In the genomic region with DNA sequence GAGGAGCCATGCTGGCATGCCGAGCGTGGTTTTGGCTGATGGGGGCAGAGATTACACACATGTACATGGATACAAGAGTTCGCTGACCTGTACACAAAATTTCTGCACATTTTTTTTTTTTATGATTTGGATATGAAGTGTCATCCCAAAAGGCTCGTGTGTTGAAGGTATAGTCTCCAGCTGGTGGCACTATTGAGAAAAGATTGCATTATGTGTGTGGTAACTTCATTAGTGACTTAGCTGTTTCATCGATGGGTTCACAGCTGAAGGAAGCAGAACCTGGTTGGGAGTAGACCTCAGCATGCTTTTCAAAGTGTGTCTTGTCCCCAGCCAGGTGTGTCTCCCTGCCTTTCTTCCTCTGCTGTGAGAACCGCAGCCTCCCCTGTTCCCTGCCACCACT, we compare ENCODE assay signal across 15 mouse cellular contexts. TPM values are rescaled to one million over a fixed set of nuclear protein-coding genes. Genes with fewer than 3 reads are reported as not detected.
DNase-seq lines count a peak whose midpoint lies in the region; ATAC-seq and TF ChIP-seq lines count a peak whose summit lies in the region.
"Had no signal": no experiment of that assay in that cellular context is flagged by ENCODE, and none has a peak within 500 bp of the region (broad histone marks: within the 10 kb centered on the region; RNA-seq: fewer than 3 reads in every experiment).

No protein-coding gene starts in this region.

- no peak overlapping the region for H3K4me2 ChIP-seq in forebrain, embryonic 14.5 days (ENCODE audit: low read length)
- no peak overlapping the region for H3K4me2 ChIP-seq in forebrain, embryonic 15.5 days (replicated peaks)
- H3K4me2 ChIP-seq in liver, postnatal 0 days (ENCODE audit: low read depth, low read length): no peak overlapping the region
- H3K4me2 ChIP-seq: midbrain, embryonic 12.5 days had no signal

- no peak overlapping the region for H3K9ac ChIP-seq in forebrain, embryonic 14.5 days (ENCODE audit: low read length)
- H3K9ac ChIP-seq in forebrain, embryonic 15.5 days (replicated peaks): no peak overlapping the region
- no peak overlapping the region for H3K9ac ChIP-seq in liver, postnatal 0 days (replicated peaks)
- H3K9ac ChIP-seq: liver, embryonic 13.5 days; midbrain, embryonic 12.5 days had no signal

- no peaks in the 10 kb centered on the region for H3K9me3 ChIP-seq in forebrain, embryonic 14.5 days (replicated peaks; ENCODE audit: control insufficient read depth, low read length)
- H3K9me3 ChIP-seq in forebrain, embryonic 15.5 days: no peaks in the 10 kb centered on the region
- no peaks in the 10 kb centered on the region for H3K9me3 ChIP-seq in liver, postnatal 0 days (ENCODE audit: low read length)
- H3K9me3 ChIP-seq: liver, embryonic 13.5 days; midbrain, embryonic 12.5 days had no signal

- 81% methylated on average over 6 of the region's 6 CpGs for WGBS in forebrain, embryonic 14.5 days
- 78% methylated on average over 6 of the region's 6 CpGs for WGBS in forebrain, embryonic 15.5 days
- WGBS in liver, postnatal 0 days (ENCODE audit: insufficient replicate concordance): 54% methylated on average over 6 of the region's 6 CpGs

- 0 out of 2 replicates have a peak, but pooled peaks cover 3% of the 10 kb centered on the region for H3K27me3 ChIP-seq in forebrain, embryonic 14.5 days (replicated peaks; ENCODE audit: control insufficient read depth, insufficient read depth, low read length)
- H3K27me3 ChIP-seq in forebrain, embryonic 15.5 days: no peaks in the 10 kb centered on the region
- H3K27me3 ChIP-seq in liver, postnatal 0 days (ENCODE audit: insufficient read depth, low read length): no peaks in the 10 kb centered on the region

- no peak overlapping the region for H3K27ac ChIP-seq in forebrain, embryonic 14.5 days (ENCODE audit: low read depth, low read length)
- no peak overlapping the region for H3K27ac ChIP-seq in forebrain, embryonic 15.5 days (replicated peaks)
- H3K27ac ChIP-seq in liver, postnatal 0 days (ENCODE audit: low read depth): no peak overlapping the region
- H3K27ac ChIP-seq: liver, embryonic 13.5 days; midbrain, embryonic 12.5 days had no signal

- ATAC-seq in forebrain, embryonic 14.5 days: no peak
- ATAC-seq in forebrain, embryonic 15.5 days (replicated peaks): no peak
- no peak for ATAC-seq in liver, postnatal 0 days

- DNase-seq in forebrain, embryonic 14.5 days (ENCODE audit: low spot score): peak; percentile 34
- no peak for DNase-seq in liver, postnatal 0 days
- no peak for DNase-seq in liver
- peak; percentile 63 for DNase-seq in brain, adult 2 months (ENCODE audit: low read depth, low spot score)
- DNase-seq in retina, embryonic 14.5 days (ENCODE audit: low spot score): peak; percentile 47
- no peak for DNase-seq in adrenal gland, adult 2 months
- no peak for DNase-seq in thymus, postnatal 4 days
- DNase-seq: liver, embryonic 13.5 days had no signal

- no peaks in the 10 kb centered on the region for H3K36me3 ChIP-seq in forebrain, embryonic 14.5 days (ENCODE audit: control insufficient read depth, insufficient read depth, low read length)
- H3K36me3 ChIP-seq in forebrain, embryonic 15.5 days: no peaks in the 10 kb centered on the region
- H3K36me3 ChIP-seq in liver, postnatal 0 days (replicated peaks; ENCODE audit: insufficient read depth, low read length): no peaks in the 10 kb centered on the region
- H3K36me3 ChIP-seq: liver, embryonic 13.5 days; midbrain, embryonic 12.5 days had no signal

- no peak for TF ChIP-seq EP300 in liver, postnatal 0 days (IDR thresholded peaks at IDR 0.05; ENCODE audit: low read depth)

- TF ChIP-seq CTCF in liver, postnatal 0 days (IDR thresholded peaks at IDR 0.05; ENCODE audit: low read depth): peak; percentile 45

- no peak overlapping the region for H3K4me3 ChIP-seq in forebrain, embryonic 14.5 days (ENCODE audit: low read depth, low read length)
- no peak overlapping the region for H3K4me3 ChIP-seq in forebrain, embryonic 15.5 days
- H3K4me3 ChIP-seq in liver, postnatal 0 days (ENCODE audit: low read depth, low read length): no peak overlapping the region
- H3K4me3 ChIP-seq: liver, embryonic 13.5 days; midbrain, embryonic 12.5 days had no signal

- no peaks in the 10 kb centered on the region for H3K4me1 ChIP-seq in forebrain, embryonic 14.5 days (ENCODE audit: control insufficient read depth, insufficient read depth, low read length)
- no peaks in the 10 kb centered on the region for H3K4me1 ChIP-seq in forebrain, embryonic 15.5 days
- H3K4me1 ChIP-seq in liver, postnatal 0 days (ENCODE audit: insufficient read depth): peaks cover 5% of the 10 kb centered on the region
- H3K4me1 ChIP-seq: liver, embryonic 13.5 days; midbrain, embryonic 12.5 days had no signal

RNA-seq across cellular contexts. Expression of a gene that starts 1.8 kb away (rescaled TPM):
- polyA plus RNA-seq in forebrain, embryonic 14.5 days (2014; fragmentation: Nextera tagmentation; extraction: Ambion mirVana): not detected in 2 replicates
- 0.45 TPM in 1 of 2 replicates, not detected in the other for polyA plus RNA-seq in forebrain, embryonic 15.5 days (2015; fragmentation: Nextera tagmentation; extraction: Ambion mirVana)
- polyA plus RNA-seq in liver, postnatal 0 days (2015; fragmentation: Nextera tagmentation; extraction: Ambion mirVana): 0.25 and 0.34 TPM in 2 replicates
- not detected for total RNA-seq in adrenal gland, adult 2 months (2021)
- not detected in 2 replicates for polyA plus RNA-seq in adrenal gland, adult 2 months (2012; rRNA removed)
- total RNA-seq: adrenal gland, postnatal 4 days; gastrocnemius, postnatal 4 days; heart, postnatal 25 days had no signal
- polyA plus RNA-seq: kidney, embryonic 16.5 days; liver, embryonic 13.5 days; midbrain, embryonic 12.5 days; stomach, embryonic 16.5 days had no signal

RNA-seq across cellular contexts. Expression of a gene that starts 41.4 kb away (rescaled TPM):
- 0.14 and 0.17 TPM in 2 replicates for polyA plus RNA-seq in forebrain, embryonic 14.5 days (2014; fragmentation: Nextera tagmentation; extraction: Ambion mirVana)
- 0.62 TPM in 1 of 2 replicates, not detected in the other for polyA plus RNA-seq in forebrain, embryonic 15.5 days (2015; fragmentation: Nextera tagmentation; extraction: Ambion mirVana)
- 0.54 and 0.67 TPM in 2 replicates for polyA plus RNA-seq in liver, postnatal 0 days (2015; fragmentation: Nextera tagmentation; extraction: Ambion mirVana)
- not detected for total RNA-seq in adrenal gland, adult 2 months (2021)
- not detected in 2 replicates for polyA plus RNA-seq in adrenal gland, adult 2 months (2012; rRNA removed)
- total RNA-seq: heart, postnatal 25 days had no signal
- polyA plus RNA-seq: midbrain, embryonic 12.5 days had no signal

Comparison
In these comparisons a context has a peak if more than half of its experiments do, and no peak if none do; other contexts are left out.
1. DNase-seq: peak in forebrain, embryonic 14.5 days (single experiment), brain, adult 2 months (single experiment) and retina, embryonic 14.5 days (single experiment); none in liver, postnatal 0 days (single experiment), liver (single experiment), adrenal gland, adult 2 months (single experiment) and thymus, postnatal 4 days (single experiment).